Mouse (Mus musculus) olfactory bulb, adult 2 months (tissue): ENCODE measurements around the gene Naa38.

Experiments used
- CTCF ChIP-seq: fragments of 200-500 bp; IDR thresholded peaks from 2 replicates; pipeline ENCODE4 v1.5.1; 2012; ENCODE audit warnings: low read depth, mild to moderate bottlenecking, low read length, moderate library complexity; ENCODE audit not compliant: insufficient read depth
- POLR2A ChIP-seq: fragments of 200-500 bp; IDR thresholded peaks from 2 replicates; pipeline ENCODE4 v1.6.1; 2012; ENCODE audit warnings: mild to moderate bottlenecking, low read depth, low read length, moderate library complexity; ENCODE audit not compliant: insufficient read depth

DNA sequence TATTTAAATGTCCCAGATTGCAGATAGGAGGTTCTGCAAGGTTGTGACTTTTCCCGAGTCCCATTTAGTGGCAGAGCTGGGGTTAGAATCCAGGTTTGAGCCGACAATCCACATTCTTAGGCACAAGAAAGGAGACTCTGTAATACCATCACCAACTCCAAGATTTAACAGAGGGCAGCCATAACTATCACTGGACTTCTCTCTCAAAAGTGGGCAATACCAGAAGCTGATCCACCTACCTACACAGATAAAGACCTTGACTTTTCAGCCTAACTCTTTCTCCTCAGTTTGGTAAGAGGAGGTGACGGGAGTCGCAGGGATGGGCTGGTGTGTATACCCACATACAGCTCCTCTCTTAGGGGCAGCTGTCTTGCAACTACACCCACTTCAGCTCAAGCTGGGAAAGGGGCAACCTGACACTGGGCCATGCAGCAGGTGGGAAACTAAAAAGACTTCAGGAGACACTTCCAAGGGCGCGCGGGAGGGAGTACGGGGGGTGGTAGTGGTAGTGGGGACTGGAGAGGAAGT is 21.7 kb downstream of the Naa38 start:
- TF ChIP-seq CTCF = no peak
- no peak for TF ChIP-seq POLR2A
